Mouse (Mus musculus): ENCODE data around the gene Xxylt1. TPM values are rescaled to one million over a fixed set of nuclear protein-coding genes. Genes with fewer than 3 reads are reported as not detected.

The Xxylt1 gene
- polyA plus RNA-seq, 1 experiment = 2.7 TPM

GRCm38 (mm10) chr16:30938664-30939063 lies 142.6 kb downstream of the Xxylt1 start:
- Histone ChIP-seq H3K4me3 (replicated peaks; ENCODE audit: control insufficient read depth, low read depth, low read length) (no peak overlapping the region), H3K4me1 (ENCODE audit: control insufficient read depth, insufficient read depth, low read length) (peaks cover 2% of the 10 kb centered on the region; the same call in 1 of the 2 replicates), H3K27ac (ENCODE audit: control insufficient read depth, insufficient read depth, low read depth, low read length, poor library complexity) (no peak overlapping the region)
- TF ChIP-seq POLR2A (IDR thresholded peaks at IDR 0.05; ENCODE audit: borderline replicate concordance, control insufficient read depth, low read depth, low read length) = no peak
- WGBS = 53% methylated on average over 3 of the region's 3 CpGs

GRCm38 (mm10) chr16:30937665-30938064 lies 143.6 kb downstream of the Xxylt1 start:
- Histone ChIP-seq H3K4me3 (replicated peaks; ENCODE audit: control insufficient read depth, low read depth, low read length) (no peak overlapping the region), H3K27ac (ENCODE audit: control insufficient read depth, insufficient read depth, low read depth, low read length, poor library complexity) (no peak overlapping the region), H3K4me1 (ENCODE audit: control insufficient read depth, insufficient read depth, low read length) (peaks cover 2% of the 10 kb centered on the region; the same call in 1 of the 2 replicates)
- TF ChIP-seq POLR2A (IDR thresholded peaks at IDR 0.05; ENCODE audit: borderline replicate concordance, control insufficient read depth, low read depth, low read length) = no peak
- no peak for TF ChIP-seq CTCF (IDR thresholded peaks at IDR 0.05; ENCODE audit: control insufficient read depth, insufficient read depth, low read length)
- WGBS = 77% methylated on average over 3 of the region's 3 CpGs

GRCm38 (mm10) chr16:30936471-30936870 lies 144.8 kb downstream of the Xxylt1 start:
- TF ChIP-seq CTCF (IDR thresholded peaks at IDR 0.05; ENCODE audit: control insufficient read depth, insufficient read depth, low read length) (no peak), POLR2A (IDR thresholded peaks at IDR 0.05; ENCODE audit: borderline replicate concordance, control insufficient read depth, low read depth, low read length) (no peak)
- no peak overlapping the region for H3K27ac ChIP-seq (ENCODE audit: control insufficient read depth, insufficient read depth, low read depth, low read length, poor library complexity)
- H3K4me3 ChIP-seq (replicated peaks; ENCODE audit: control insufficient read depth, low read depth, low read length) = no peak overlapping the region
- H3K4me1 ChIP-seq (ENCODE audit: control insufficient read depth, insufficient read depth, low read length) = peaks cover 2% of the 10 kb centered on the region; the same call in 1 of the 2 replicates
- 78% methylated on average over 6 of the region's 6 CpGs for WGBS

GRCm38 (mm10) chr16:30936012-30936461 lies 145.2 kb downstream of the Xxylt1 start:
- Histone ChIP-seq H3K27ac (ENCODE audit: control insufficient read depth, insufficient read depth, low read depth, low read length, poor library complexity) (no peak overlapping the region), H3K4me1 (ENCODE audit: control insufficient read depth, insufficient read depth, low read length) (peaks cover 2% of the 10 kb centered on the region; the same call in 1 of the 2 replicates), H3K4me3 (replicated peaks; ENCODE audit: control insufficient read depth, low read depth, low read length) (no peak overlapping the region)
- TF ChIP-seq CTCF (IDR thresholded peaks at IDR 0.05; ENCODE audit: control insufficient read depth, insufficient read depth, low read length) (no peak), POLR2A (IDR thresholded peaks at IDR 0.05; ENCODE audit: borderline replicate concordance, control insufficient read depth, low read depth, low read length) (no peak)
- WGBS = 75% methylated on average over 7 of the region's 7 CpGs

GRCm38 (mm10) chr16:30934967-30935690 lies 146.1 kb downstream of the Xxylt1 start:
- H3K4me1 ChIP-seq (ENCODE audit: control insufficient read depth, insufficient read depth, low read length) = peaks cover 2% of the 10 kb centered on the region; the same call in 1 of the 2 replicates
- TF ChIP-seq CTCF (IDR thresholded peaks at IDR 0.05; ENCODE audit: control insufficient read depth, insufficient read depth, low read length) (no peak), POLR2A (IDR thresholded peaks at IDR 0.05; ENCODE audit: borderline replicate concordance, control insufficient read depth, low read depth, low read length) (no peak)
- H3K4me3 ChIP-seq (replicated peaks; ENCODE audit: control insufficient read depth, low read depth, low read length) = no peak overlapping the region
- WGBS = 25% methylated on average over 15 of the region's 15 CpGs
- no peak overlapping the region for H3K27ac ChIP-seq (ENCODE audit: control insufficient read depth, insufficient read depth, low read depth, low read length, poor library complexity)

GRCm38 (mm10) chr16:30934205-30934780 lies 146.9 kb downstream of the Xxylt1 start:
- no peak overlapping the region for H3K4me3 ChIP-seq (replicated peaks; ENCODE audit: control insufficient read depth, low read depth, low read length)
- 80% methylated on average over 11 of the region's 11 CpGs for WGBS
- H3K4me1 ChIP-seq (ENCODE audit: control insufficient read depth, insufficient read depth, low read length) = peaks cover 2% of the 10 kb centered on the region; the same call in 1 of the 2 replicates
- H3K27ac ChIP-seq (ENCODE audit: control insufficient read depth, insufficient read depth, low read depth, low read length, poor library complexity) = no peak overlapping the region
- TF ChIP-seq POLR2A (IDR thresholded peaks at IDR 0.05; ENCODE audit: borderline replicate concordance, control insufficient read depth, low read depth, low read length) (no peak), CTCF (IDR thresholded peaks at IDR 0.05; ENCODE audit: control insufficient read depth, insufficient read depth, low read length) (no peak)

- Histone ChIP-seq H3K4me1 (ENCODE audit: control insufficient read depth, insufficient read depth, low read length) (peaks cover 2% of the 10 kb centered on the region; the same call in 1 of the 2 replicates), H3K4me3 (replicated peaks; ENCODE audit: control insufficient read depth, low read depth, low read length) (no peak overlapping the region), H3K27ac (ENCODE audit: control insufficient read depth, insufficient read depth, low read depth, low read length, poor library complexity) (no peak overlapping the region)
- TF ChIP-seq CTCF (IDR thresholded peaks at IDR 0.05; ENCODE audit: control insufficient read depth, insufficient read depth, low read length) (no peak), POLR2A (IDR thresholded peaks at IDR 0.05; ENCODE audit: borderline replicate concordance, control insufficient read depth, low read depth, low read length) (no peak)
- 50% methylated on average over 8 of the region's 8 CpGs for WGBS
These were observed 147.9 kb downstream of the Xxylt1 start for GRCm38 (mm10) chr16:30933366-30933765.

GRCm38 (mm10) chr16:30932791-30933190 lies 148.4 kb downstream of the Xxylt1 start:
- no peaks in the 10 kb centered on the region for H3K4me1 ChIP-seq (ENCODE audit: control insufficient read depth, insufficient read depth, low read length)
- 82% methylated on average over 4 of the region's 4 CpGs for WGBS
- no peak overlapping the region for H3K27ac ChIP-seq (ENCODE audit: control insufficient read depth, insufficient read depth, low read depth, low read length, poor library complexity)
- H3K4me3 ChIP-seq (replicated peaks; ENCODE audit: control insufficient read depth, low read depth, low read length) = no peak overlapping the region
- TF ChIP-seq CTCF (IDR thresholded peaks at IDR 0.05; ENCODE audit: control insufficient read depth, insufficient read depth, low read length) = no peak
- TF ChIP-seq POLR2A (IDR thresholded peaks at IDR 0.05; ENCODE audit: borderline replicate concordance, control insufficient read depth, low read depth, low read length) = no peak
